Mouse (Mus musculus): ENCODE results near the gene Dph2. TPM values are rescaled to one million over a fixed set of nuclear protein-coding genes. Genes with fewer than 3 reads are reported as not detected.

The Dph2 gene
- polyA plus RNA-seq, 1 experiment from 2014 or later, result 27.5 TPM

DNA sequence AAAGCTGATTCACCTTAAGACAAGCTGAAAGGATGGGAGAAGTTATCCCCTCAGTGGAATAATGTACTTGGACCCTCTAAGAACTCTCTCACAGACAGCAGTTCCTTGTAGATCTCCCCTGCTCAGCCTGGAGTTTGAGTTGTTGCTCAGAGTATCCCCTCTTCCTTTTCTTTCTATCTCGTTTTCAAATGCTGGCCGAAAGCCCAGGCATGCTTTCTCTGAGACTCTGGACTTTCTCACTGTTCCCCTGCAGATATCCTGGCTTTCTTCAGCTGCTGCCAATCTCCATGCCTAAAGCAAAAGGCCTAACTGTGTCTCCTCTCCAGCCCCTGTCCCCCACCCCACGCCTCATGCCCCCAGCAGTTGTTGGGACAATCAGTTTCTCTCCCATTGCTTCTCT, 26.4 kb upstream of the Dph2 start:
- no peak for ATAC-seq (ENCODE audit: low FRiP score, low read depth)
- Histone ChIP-seq H3K4me3 (no peak overlapping the region), H3K9me3 (no peaks in the 10 kb centered on the region), H3K9ac (no peak overlapping the region), H3K27ac (no peak overlapping the region), H3K27me3 (replicated peaks) (peaks cover 8% of the 10 kb centered on the region; the same call in 1 of the 2 replicates), H3K36me3 (no peaks in the 10 kb centered on the region), H3K4me1 (peaks cover 16% of the 10 kb centered on the region), H3K4me2 (replicated peaks) (no peak overlapping the region)
- 87% methylated on average over 3 of the region's 3 CpGs for WGBS

GRCm38 (mm10) chr4:117917847-117918246, 26.0 kb upstream of the Dph2 start:
- Histone ChIP-seq H3K27me3 (replicated peaks) (peaks cover 5% of the 10 kb centered on the region; the same call in 1 of the 2 replicates), H3K4me1 (peaks cover 21% of the 10 kb centered on the region), H3K27ac (no peak overlapping the region), H3K4me3 (no peak overlapping the region), H3K9ac (no peak overlapping the region), H3K36me3 (no peaks in the 10 kb centered on the region), H3K9me3 (no peaks in the 10 kb centered on the region), H3K4me2 (replicated peaks) (no peak overlapping the region)
- ATAC-seq (ENCODE audit: low FRiP score, low read depth), result no peak
- 91% methylated on average over 4 of the region's 4 CpGs for WGBS

GRCm38 (mm10) chr4:117917402-117917801, 25.6 kb upstream of the Dph2 start:
- Histone ChIP-seq H3K4me3 (no peak overlapping the region), H3K4me2 (replicated peaks) (no peak overlapping the region), H3K4me1 (peaks cover 25% of the 10 kb centered on the region), H3K27me3 (replicated peaks) (0 out of 2 replicates have a peak, but pooled peaks cover under 1% of the 10 kb centered on the region), H3K9me3 (no peaks in the 10 kb centered on the region), H3K27ac (no peak overlapping the region), H3K36me3 (no peaks in the 10 kb centered on the region), H3K9ac (no peak overlapping the region)
- WGBS, result 92% methylated on average over 4 of the region's 4 CpGs
- no peak for ATAC-seq (ENCODE audit: low FRiP score, low read depth)

DNA sequence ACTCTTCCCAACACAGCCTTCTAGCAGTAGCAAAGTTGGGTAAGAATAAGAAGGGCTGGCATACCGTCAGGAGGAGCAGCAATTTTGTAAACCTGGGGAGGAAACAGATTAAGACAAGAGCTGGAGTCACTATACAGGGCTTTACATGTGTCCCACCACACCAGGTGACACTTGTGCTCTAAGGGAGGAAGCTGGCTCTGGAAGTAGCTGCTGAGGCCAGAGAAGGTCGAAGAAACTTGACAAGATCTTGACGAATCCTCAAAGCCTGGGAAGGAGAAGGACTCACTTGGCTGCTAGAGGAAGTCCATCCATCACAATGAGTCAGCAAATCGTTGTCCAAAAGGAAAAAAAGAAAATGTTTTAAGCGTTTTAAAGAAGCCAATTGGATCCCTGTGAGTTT, 24.6 kb upstream of the Dph2 start:
- no peak overlapping the region for H3K27ac ChIP-seq
- H3K9me3 ChIP-seq, result no peaks in the 10 kb centered on the region
- WGBS, result 87% methylated on average over 5 of the region's 5 CpGs
- H3K4me1 ChIP-seq, result peaks cover 34% of the 10 kb centered on the region
- H3K4me2 ChIP-seq (replicated peaks), result peak overlapping the region; percentile 100; the same call in 1 of the 2 replicates
- no peak overlapping the region for H3K4me3 ChIP-seq
- no peak for ATAC-seq (ENCODE audit: low FRiP score, low read depth)
- H3K27me3 ChIP-seq (replicated peaks), result no peaks in the 10 kb centered on the region
- H3K36me3 ChIP-seq, result peaks cover 8% of the 10 kb centered on the region
- H3K9ac ChIP-seq, result no peak overlapping the region

DNA sequence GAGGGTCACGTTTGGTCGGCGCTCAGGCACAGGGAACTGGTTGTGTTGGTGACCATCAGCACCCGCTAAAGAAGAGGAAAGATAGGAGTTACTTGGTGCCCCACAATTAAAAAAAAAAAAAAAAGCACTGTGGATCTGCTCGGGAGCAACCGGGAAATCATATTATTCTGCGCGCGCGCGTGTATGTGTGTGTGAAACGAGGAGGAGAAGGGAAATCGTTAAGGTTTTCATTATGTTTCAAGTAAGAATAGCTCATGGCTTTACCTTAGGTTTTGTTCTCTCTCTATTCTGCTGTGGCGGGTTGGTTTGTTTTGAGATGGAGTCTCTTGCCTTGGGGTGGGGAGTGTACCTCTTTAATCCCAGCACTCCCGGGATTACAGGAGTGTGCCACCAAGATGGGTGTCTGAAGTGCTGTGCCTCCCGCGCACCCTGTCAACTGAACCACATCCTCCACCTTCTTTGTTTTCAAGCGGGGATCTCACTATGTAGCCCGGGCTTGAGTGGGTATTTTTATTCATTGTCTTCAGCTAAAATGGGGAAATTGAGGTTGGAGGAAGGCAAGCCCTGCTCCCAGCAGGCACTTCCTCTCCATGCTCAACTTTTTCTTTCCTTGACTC, 23.8 kb upstream of the Dph2 start:
- 6% methylated on average over 19 of the region's 19 CpGs for WGBS
- Histone ChIP-seq H3K4me2 (replicated peaks) (peak overlapping the region; percentile 100), H3K4me3 (peak overlapping the region; percentile 84), H3K27ac (no peak overlapping the region), H3K36me3 (peaks cover 14% of the 10 kb centered on the region), H3K27me3 (replicated peaks) (no peaks in the 10 kb centered on the region), H3K4me1 (peaks cover 34% of the 10 kb centered on the region), H3K9ac (peak overlapping the region; percentile 29; the same call in 1 of the 2 replicates), H3K9me3 (no peaks in the 10 kb centered on the region)
- ATAC-seq (ENCODE audit: low FRiP score, low read depth), result 0 out of 2 replicates have a peak, but pooled peaks have one; percentile 12

DNA sequence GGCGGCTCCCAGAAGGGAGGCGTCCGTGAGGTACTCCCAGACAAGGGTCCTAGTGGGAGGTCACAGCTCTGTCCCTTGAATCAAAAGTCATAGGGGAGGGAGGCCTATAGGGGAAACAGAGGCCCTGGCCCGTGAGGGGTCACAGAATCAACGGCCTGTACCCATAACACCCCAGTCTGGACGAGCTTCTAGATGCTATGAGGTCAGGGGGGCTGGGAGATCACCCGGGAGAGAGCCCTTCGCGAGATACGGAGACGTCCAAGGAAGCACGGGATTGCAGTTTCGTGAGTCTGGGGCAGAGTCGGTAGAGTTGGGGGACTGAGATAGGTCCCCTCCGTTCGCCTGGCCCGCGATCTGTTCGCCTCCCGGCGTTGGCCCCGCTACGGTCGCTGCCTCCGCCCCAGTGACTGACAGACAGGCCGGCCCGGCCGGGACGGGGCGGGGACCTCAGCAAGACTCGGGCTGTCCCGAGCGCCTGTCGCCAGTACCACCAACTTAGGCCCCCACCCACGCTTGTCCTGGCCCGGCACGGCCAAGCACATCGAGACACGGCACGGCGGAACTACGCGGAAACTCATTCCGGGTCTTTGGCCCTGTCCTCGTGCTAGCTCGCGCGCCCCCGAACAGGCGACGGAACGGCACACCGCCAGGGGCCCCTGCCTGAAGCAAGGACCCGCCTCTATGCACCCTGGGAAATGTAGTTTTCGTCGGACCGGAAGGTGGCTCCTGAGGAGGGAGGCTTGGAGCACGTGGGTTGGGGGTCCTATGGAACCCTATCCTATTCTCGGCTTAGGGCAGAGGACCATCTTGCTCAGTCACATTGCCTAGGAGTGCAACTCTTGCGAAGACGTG, 23.0 kb upstream of the Dph2 start, which contains the start of gene Ipo13:
Gene Ipo13 (minus strand): TSS at position 409 of the 852 bp plus-strand sequence.
- Histone ChIP-seq H3K27ac (no peak within 1 kb of the TSS), H3K4me1 (peaks cover 38% of the 10 kb centered on the region), H3K4me3 (peak within 1 kb of the TSS; percentile 84), H3K36me3 (peaks cover 14% of the 10 kb centered on the region), H3K27me3 (replicated peaks) (no peaks in the 10 kb centered on the region), H3K9me3 (no peaks in the 10 kb centered on the region), H3K9ac (peak within 1 kb of the TSS; percentile 90), H3K4me2 (replicated peaks) (peak within 1 kb of the TSS; percentile 100)
- WGBS, result under 1% methylated on average over 61 of the region's 61 CpGs
- peak; percentile 95 for ATAC-seq (ENCODE audit: low FRiP score, low read depth)

GRCm38 (mm10) chr4:117914031-117914430, 22.2 kb upstream of the Dph2 start:
- H3K9ac ChIP-seq, result peak overlapping the region; percentile 90
- peaks cover 46% of the 10 kb centered on the region for H3K4me1 ChIP-seq
- H3K27ac ChIP-seq, result no peak overlapping the region
- H3K27me3 ChIP-seq (replicated peaks), result no peaks in the 10 kb centered on the region
- peak overlapping the region; percentile 100 for H3K4me2 ChIP-seq (replicated peaks)
- H3K36me3 ChIP-seq, result peaks cover 14% of the 10 kb centered on the region
- 19% methylated on average over 8 of the region's 8 CpGs for WGBS
- no peak for ATAC-seq (ENCODE audit: low FRiP score, low read depth)
- H3K4me3 ChIP-seq, result peak overlapping the region; percentile 84
- H3K9me3 ChIP-seq, result no peaks in the 10 kb centered on the region

GRCm38 (mm10) chr4:117913421-117913820, 21.6 kb upstream of the Dph2 start:
- H3K9me3 ChIP-seq, result no peaks in the 10 kb centered on the region
- 56% methylated on average over 3 of the region's 3 CpGs for WGBS
- peak overlapping the region; percentile 100 for H3K4me2 ChIP-seq (replicated peaks)
- peaks cover 52% of the 10 kb centered on the region for H3K4me1 ChIP-seq
- no peak for ATAC-seq (ENCODE audit: low FRiP score, low read depth)
- H3K27ac ChIP-seq, result no peak overlapping the region
- peaks cover 14% of the 10 kb centered on the region for H3K36me3 ChIP-seq
- peak overlapping the region; percentile 90; the same call in 1 of the 2 replicates for H3K9ac ChIP-seq
- H3K27me3 ChIP-seq (replicated peaks), result no peaks in the 10 kb centered on the region
- H3K4me3 ChIP-seq, result peak overlapping the region; percentile 84

DNA sequence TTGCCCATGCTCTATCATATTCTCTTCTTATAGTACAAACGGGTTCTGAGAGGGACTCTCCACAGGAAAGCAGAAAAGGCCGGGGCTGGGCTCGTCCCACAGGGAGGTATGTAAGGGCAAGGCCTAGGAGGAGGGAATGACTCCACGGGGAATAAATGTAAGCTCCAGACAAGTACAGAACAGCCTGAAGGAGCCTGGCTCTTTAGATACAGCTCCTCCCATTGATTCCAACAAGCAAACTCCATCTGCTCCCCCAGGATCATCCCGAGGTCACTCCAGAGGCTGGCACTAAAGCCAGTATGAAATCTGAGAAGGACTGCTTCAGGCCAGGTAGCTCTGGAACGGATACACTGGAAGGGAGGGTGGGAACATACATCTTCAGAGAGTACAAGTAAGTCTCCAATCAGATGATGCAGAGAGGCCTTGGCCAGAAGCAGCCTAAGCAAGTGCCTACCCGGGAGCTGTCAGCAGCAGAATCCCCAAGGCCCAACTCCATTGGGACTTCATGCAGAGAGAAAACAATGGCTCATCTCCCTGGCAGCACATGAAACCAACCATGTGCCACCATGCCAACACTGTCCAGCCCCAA, 20.9 kb upstream of the Dph2 start:
- WGBS, result 63% methylated on average over 7 of the region's 7 CpGs
- Histone ChIP-seq H3K9me3 (no peaks in the 10 kb centered on the region), H3K27me3 (replicated peaks) (no peaks in the 10 kb centered on the region), H3K4me3 (peak overlapping the region; percentile 84; the same call in 1 of the 2 replicates), H3K36me3 (peaks cover 14% of the 10 kb centered on the region), H3K9ac (peak overlapping the region; percentile 14; the same call in 1 of the 2 replicates), H3K4me2 (replicated peaks) (peak overlapping the region; percentile 100), H3K27ac (no peak overlapping the region), H3K4me1 (peaks cover 57% of the 10 kb centered on the region)
- ATAC-seq (ENCODE audit: low FRiP score, low read depth), result no peak

DNA sequence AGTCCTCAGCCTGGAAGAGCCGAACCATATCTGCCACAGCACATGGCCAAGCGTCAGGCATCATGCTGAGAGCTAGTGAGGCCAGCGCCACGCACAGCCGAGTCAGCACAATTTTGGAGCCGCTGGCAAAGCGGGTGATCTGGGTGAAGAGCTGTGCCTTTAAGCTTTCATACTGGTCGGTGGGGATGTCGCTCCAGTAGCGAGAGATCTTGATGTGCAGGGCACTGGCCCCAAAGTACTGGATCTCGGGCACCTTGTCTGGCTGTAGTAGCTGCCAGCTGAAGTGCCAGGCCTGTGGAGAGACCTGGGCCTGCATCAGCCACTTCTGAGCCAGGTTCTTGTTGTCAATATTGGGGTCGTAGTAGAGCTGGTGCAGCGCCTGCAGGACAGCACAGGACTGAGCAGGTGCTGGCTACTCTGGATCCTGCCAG, 20.3 kb upstream of the Dph2 start:
- Histone ChIP-seq H3K27ac (no peak overlapping the region), H3K9me3 (no peaks in the 10 kb centered on the region), H3K36me3 (peaks cover 18% of the 10 kb centered on the region), H3K4me3 (no peak overlapping the region), H3K9ac (0 out of 2 replicates have a peak overlapping the region, but pooled peaks have one; percentile 7), H3K4me1 (peaks cover 57% of the 10 kb centered on the region), H3K27me3 (replicated peaks) (no peaks in the 10 kb centered on the region), H3K4me2 (replicated peaks) (peak overlapping the region; percentile 100)
- no peak for ATAC-seq (ENCODE audit: low FRiP score, low read depth)
- 92% methylated on average over 13 of the region's 13 CpGs for WGBS

DNA sequence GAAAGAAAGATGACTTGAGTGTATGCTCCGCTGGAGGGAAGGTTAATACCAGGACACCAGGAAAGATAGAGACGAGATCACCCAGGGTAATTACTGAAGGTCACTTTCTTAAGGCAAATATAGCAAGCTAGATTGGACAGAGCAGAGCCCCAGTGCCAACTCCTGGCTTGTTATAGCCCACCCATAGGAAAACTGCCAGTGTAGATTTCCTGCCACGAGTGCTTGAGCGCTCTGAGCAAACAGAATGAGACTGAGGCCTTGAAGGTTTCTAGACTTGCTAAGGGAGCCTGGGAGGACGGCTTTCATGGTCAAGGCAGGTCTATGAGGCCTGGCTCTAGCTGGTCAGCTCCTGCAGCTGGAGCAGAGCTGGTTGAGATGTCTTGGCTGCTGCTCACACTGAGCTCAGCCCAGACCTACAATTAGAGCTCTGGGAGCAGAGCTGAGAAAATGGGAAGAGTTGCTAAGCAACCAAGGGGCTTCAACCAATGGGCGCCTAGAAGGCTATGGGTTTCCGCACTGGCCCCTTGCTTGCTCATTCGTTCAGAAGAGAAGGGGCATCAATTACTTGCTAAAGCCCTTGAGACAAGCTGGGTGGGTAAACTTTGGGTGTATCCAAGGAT, 17.1 kb upstream of the Dph2 start:
- no peaks in the 10 kb centered on the region for H3K9me3 ChIP-seq
- peaks cover 48% of the 10 kb centered on the region for H3K4me1 ChIP-seq
- ATAC-seq (ENCODE audit: low FRiP score, low read depth), result peak; percentile 79
- peaks cover 42% of the 10 kb centered on the region for H3K36me3 ChIP-seq
- H3K27me3 ChIP-seq (replicated peaks), result no peaks in the 10 kb centered on the region
- H3K4me2 ChIP-seq (replicated peaks), result peak overlapping the region; percentile 55
- peak overlapping the region; percentile 74 for H3K27ac ChIP-seq
- 60% methylated on average over 8 of the region's 8 CpGs for WGBS
- peak overlapping the region; percentile 13; the same call in 1 of the 2 replicates for H3K4me3 ChIP-seq
- H3K9ac ChIP-seq, result peak overlapping the region; percentile 33; the same call in 1 of the 2 replicates

Data from neural tube, embryonic 12.5 days (tissue).